13 mouse cellular contexts compared by ENCODE assay signal in genomic region chr1:151891194-151891593, GRCm38 (mm10).
A peak's percentile ranks its signal among the peaks of the same experiment; 100 is the strongest.
DNase-seq lines count a peak whose midpoint lies in the region; ATAC-seq and TF ChIP-seq lines count a peak whose summit lies in the region.
"Had no signal": no experiment of that assay in that cellular context is flagged by ENCODE, and none has a peak within 500 bp of the region (broad histone marks: within the 10 kb centered on the region; RNA-seq: fewer than 3 reads in every experiment).

No protein-coding gene starts in this region.

- no peak for DNase-seq in forebrain, embryonic 10.5 days (ENCODE audit: extremely low spot score, low spot score)
- DNase-seq in kidney, postnatal 14 days = no peak
- peak; percentile 16 to 37 for DNase-seq in lung, postnatal 4 days
- no peak for DNase-seq in midbrain, embryonic 14.5 days
- no peak for DNase-seq in layer of hippocampus, adult 9-10 months (ENCODE audit: low spot score)
- DNase-seq: cerebellum, adult 11-12 months; heart, adult 18-20 months; spleen, adult 18-20 months had no signal

- no peaks in the 10 kb centered on the region for H3K36me3 ChIP-seq in forebrain, embryonic 16.5 days (ENCODE audit: control insufficient read depth, insufficient read depth)
- H3K36me3 ChIP-seq in forebrain, embryonic 10.5 days (replicated peaks) = peaks cover 4% of the 10 kb centered on the region; the same call in 1 of the 2 replicates
- H3K36me3 ChIP-seq in kidney, embryonic 16.5 days (ENCODE audit: insufficient read depth, low read length) = no peaks in the 10 kb centered on the region
- 0 out of 2 replicates have a peak, but pooled peaks cover 4% of the 10 kb centered on the region for H3K36me3 ChIP-seq in midbrain, embryonic 14.5 days (ENCODE audit: control insufficient read depth, insufficient read depth, low read length)
- H3K36me3 ChIP-seq: hindbrain, embryonic 15.5 days had no signal

- H3K4me1 ChIP-seq in forebrain, embryonic 16.5 days (replicated peaks; ENCODE audit: control insufficient read depth, insufficient read depth, low read length) = peaks cover 16% of the 10 kb centered on the region
- peaks cover 7% of the 10 kb centered on the region; the same call in 1 of the 2 replicates for H3K4me1 ChIP-seq in forebrain, embryonic 10.5 days
- H3K4me1 ChIP-seq in kidney, embryonic 16.5 days (ENCODE audit: insufficient read depth, low read length) = peaks cover 10% of the 10 kb centered on the region
- peaks cover 12% of the 10 kb centered on the region; the same call in 1 of the 2 replicates for H3K4me1 ChIP-seq in embryonic fibroblast, embryonic 13.5 days (ENCODE audit: control insufficient read depth, insufficient read depth, low read length)
- H3K4me1 ChIP-seq in midbrain, embryonic 14.5 days (ENCODE audit: control insufficient read depth, insufficient read depth, low read length) = no peaks in the 10 kb centered on the region

- no peak for TF ChIP-seq POLR2A in embryonic fibroblast, embryonic 13.5 days (IDR thresholded peaks at IDR 0.05; ENCODE audit: low read depth, low read length)

- TF ChIP-seq CTCF in embryonic fibroblast, embryonic 13.5 days (IDR thresholded peaks at IDR 0.05; ENCODE audit: borderline replicate concordance, insufficient read depth, low read length) = no peak

- H3K9ac ChIP-seq in forebrain, embryonic 16.5 days (replicated peaks; ENCODE audit: low read depth, low read length) = no peak overlapping the region
- H3K9ac ChIP-seq in kidney, embryonic 16.5 days (replicated peaks; ENCODE audit: low read length) = no peak overlapping the region
- no peak overlapping the region for H3K9ac ChIP-seq in midbrain, embryonic 14.5 days (replicated peaks; ENCODE audit: low read length)
- H3K9ac ChIP-seq: hindbrain, embryonic 15.5 days had no signal

- peak overlapping the region; percentile 24; the same call in 1 of the 2 replicates for H3K27ac ChIP-seq in forebrain, embryonic 16.5 days (ENCODE audit: low read length)
- no peak overlapping the region for H3K27ac ChIP-seq in forebrain, embryonic 10.5 days
- peak overlapping the region; percentile 59; the same call in 1 of the 2 replicates for H3K27ac ChIP-seq in kidney, embryonic 16.5 days (ENCODE audit: low read length)
- H3K27ac ChIP-seq in embryonic fibroblast, embryonic 13.5 days (ENCODE audit: insufficient read depth, low read length) = peak overlapping the region; percentile 69
- no peak overlapping the region for H3K27ac ChIP-seq in midbrain, embryonic 14.5 days (replicated peaks; ENCODE audit: low read depth, low read length)

- 76% methylated on average over 9 of the region's 9 CpGs for WGBS in forebrain, embryonic 16.5 days
- WGBS in forebrain, embryonic 10.5 days = 94% methylated on average over 9 of the region's 9 CpGs
- WGBS in kidney, embryonic 16.5 days = 68% methylated on average over 9 of the region's 9 CpGs
- WGBS in midbrain, embryonic 14.5 days = 94% methylated on average over 9 of the region's 9 CpGs

- no peak for ATAC-seq in forebrain, embryonic 16.5 days
- ATAC-seq in kidney, embryonic 16.5 days (ENCODE audit: low FRiP score, low TSS enrichment) = no peak
- no peak for ATAC-seq in midbrain, embryonic 14.5 days (ENCODE audit: low FRiP score, low TSS enrichment)

- no peak overlapping the region for H3K4me2 ChIP-seq in forebrain, embryonic 16.5 days (ENCODE audit: low read length)
- H3K4me2 ChIP-seq in kidney, embryonic 16.5 days (replicated peaks; ENCODE audit: low read depth, low read length) = no peak overlapping the region
- no peak overlapping the region for H3K4me2 ChIP-seq in midbrain, embryonic 14.5 days (ENCODE audit: low read length)
- H3K4me2 ChIP-seq: hindbrain, embryonic 15.5 days had no signal

- H3K27me3 ChIP-seq in forebrain, embryonic 16.5 days (replicated peaks; ENCODE audit: control insufficient read depth, insufficient read depth, low read length) = no peaks in the 10 kb centered on the region; the same call in 1 of the 2 replicates
- no peaks in the 10 kb centered on the region for H3K27me3 ChIP-seq in forebrain, embryonic 10.5 days (ENCODE audit: poor library complexity, severe bottlenecking)
- no peaks in the 10 kb centered on the region for H3K27me3 ChIP-seq in kidney, embryonic 16.5 days (ENCODE audit: insufficient read depth, low read length)
- H3K27me3 ChIP-seq in midbrain, embryonic 14.5 days (ENCODE audit: control insufficient read depth, insufficient read depth, low read length) = no peaks in the 10 kb centered on the region
- H3K27me3 ChIP-seq: hindbrain, embryonic 15.5 days had no signal

- no peak overlapping the region for H3K4me3 ChIP-seq in forebrain, embryonic 16.5 days (replicated peaks; ENCODE audit: low read length)
- H3K4me3 ChIP-seq in forebrain, embryonic 10.5 days = no peak overlapping the region
- H3K4me3 ChIP-seq in kidney, embryonic 16.5 days (ENCODE audit: low read length) = no peak overlapping the region
- H3K4me3 ChIP-seq in embryonic fibroblast, embryonic 13.5 days (ENCODE audit: insufficient read depth, low read length) = no peak overlapping the region
- H3K4me3 ChIP-seq in midbrain, embryonic 14.5 days (replicated peaks; ENCODE audit: low read depth, low read length) = no peak overlapping the region
- H3K4me3 ChIP-seq: hindbrain, embryonic 15.5 days; myocyte had no signal

- no peaks in the 10 kb centered on the region for H3K9me3 ChIP-seq in forebrain, embryonic 16.5 days (ENCODE audit: control insufficient read depth, low read length)
- H3K9me3 ChIP-seq in forebrain, embryonic 10.5 days = no peaks in the 10 kb centered on the region
- no peaks in the 10 kb centered on the region for H3K9me3 ChIP-seq in kidney, embryonic 16.5 days (ENCODE audit: low read length)
- H3K9me3 ChIP-seq in midbrain, embryonic 14.5 days (ENCODE audit: control insufficient read depth, low read length) = no peaks in the 10 kb centered on the region
- H3K9me3 ChIP-seq: hindbrain, embryonic 15.5 days had no signal

Comparison
In these comparisons a context has a peak if more than half of its experiments do, and no peak if none do; other contexts are left out.
1. H3K27ac ChIP-seq: peak in forebrain, embryonic 16.5 days (single experiment), kidney, embryonic 16.5 days (single experiment) and embryonic fibroblast, embryonic 13.5 days (single experiment); none in forebrain, embryonic 10.5 days (single experiment) and midbrain, embryonic 14.5 days (single experiment).
2. DNase-seq: peak in lung, postnatal 4 days (2 of 2); none in forebrain, embryonic 10.5 days (single experiment), kidney, postnatal 14 days (single experiment), midbrain, embryonic 14.5 days (single experiment) and layer of hippocampus, adult 9-10 months (single experiment).